Mouse (Mus musculus): ENCODE measurements around the gene Prss22.

DNA sequence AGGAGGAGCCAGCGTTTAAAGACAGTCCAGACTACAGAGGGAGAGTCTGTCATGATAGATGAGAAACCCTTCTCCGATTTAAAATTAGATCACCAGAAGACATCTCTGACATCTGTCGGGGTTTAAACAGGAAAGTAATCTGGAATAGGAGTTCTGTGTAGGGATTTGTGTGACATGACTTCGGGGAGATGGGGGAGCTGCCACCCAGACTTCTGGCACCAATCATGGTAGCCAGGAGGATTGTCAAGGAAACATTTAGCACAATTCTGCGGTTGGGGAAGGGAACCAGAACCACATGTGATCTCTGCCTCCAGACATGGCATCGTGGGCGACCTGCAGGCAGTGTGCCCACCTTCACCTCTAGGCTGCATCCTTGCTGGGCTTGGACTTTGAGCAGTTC, 31.6 kb upstream of the Prss22 start:
- TF ChIP-seq E2F4 (IDR thresholded peaks at IDR 0.05; ENCODE audit: insufficient read depth) (no peak), USF1 (IDR thresholded peaks at IDR 0.05; ENCODE audit: low read depth) (no peak), MYOD1 (IDR thresholded peaks at IDR 0.05; ENCODE audit: control insufficient read depth in 1 of 3, insufficient read length in 2 of 3, low read depth in 2 of 3) (no peak), TCF12 (IDR thresholded peaks at IDR 0.05; ENCODE audit: insufficient read depth, poor library complexity, severe bottlenecking) (no peak), CEBPB (IDR thresholded peaks at IDR 0.05; ENCODE audit: insufficient read depth, poor library complexity, severe bottlenecking) (no peak), TCF3 (IDR thresholded peaks at IDR 0.05; ENCODE audit: insufficient read length, low read depth) (no peak), POLR2A (IDR thresholded peaks at IDR 0.05; ENCODE audit: insufficient read length, low read depth) (no peak), MAX (IDR thresholded peaks at IDR 0.05; ENCODE audit: low read depth) (no peak)

All from myocyte (in vitro differentiated cells).